Mouse (Mus musculus): ENCODE data around the gene Ckap2. TPM values are rescaled to one million over a fixed set of nuclear protein-coding genes. Genes with fewer than 3 reads are reported as not detected.
A peak's percentile ranks its signal among the peaks of the same experiment; 100 is the strongest.

Ckap2 gene
- polyA plus RNA-seq, 1 experiment from 2014 or later, result 8.0 TPM

DNA sequence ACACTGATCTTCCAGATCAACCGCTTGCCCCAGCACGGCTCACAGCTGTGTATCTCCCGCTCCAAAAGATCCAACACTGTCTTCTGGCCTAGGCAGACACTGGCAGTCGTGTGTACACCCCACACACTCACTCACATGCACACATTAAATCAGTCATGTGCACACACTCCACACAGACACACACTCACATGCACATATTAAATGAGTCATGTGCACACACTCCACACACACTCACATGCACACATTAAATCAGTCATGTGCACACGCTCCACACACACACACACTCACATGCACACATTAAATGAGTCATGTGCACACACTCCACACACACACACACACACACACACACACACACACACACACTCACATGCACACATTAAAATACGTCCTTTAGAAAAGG is 12.3 kb upstream of the Ckap2 start:
- Histone ChIP-seq H3K4me1 (ENCODE audit: control insufficient read depth, insufficient read depth, low read length) (peaks cover 12% of the 10 kb centered on the region), H3K36me3 (ENCODE audit: control insufficient read depth, insufficient read depth, low read length) (peaks cover 4% of the 10 kb centered on the region; the same call in 1 of the 2 replicates), H3K4me2 (ENCODE audit: low read depth, low read length) (no peak overlapping the region), H3K9ac (replicated peaks; ENCODE audit: low read depth, low read length) (no peak overlapping the region), H3K9me3 (ENCODE audit: control insufficient read depth, low read length) (no peaks in the 10 kb centered on the region), H3K4me3 (ENCODE audit: low read depth, low read length) (no peak overlapping the region), H3K27me3 (ENCODE audit: control insufficient read depth, insufficient read depth, low read length) (no peaks in the 10 kb centered on the region), H3K27ac (ENCODE audit: low read depth, low read length) (no peak overlapping the region)
- no peak for ATAC-seq (ENCODE audit: low read depth)
- WGBS, result 91% methylated on average over 6 of the region's 6 CpGs

DNA sequence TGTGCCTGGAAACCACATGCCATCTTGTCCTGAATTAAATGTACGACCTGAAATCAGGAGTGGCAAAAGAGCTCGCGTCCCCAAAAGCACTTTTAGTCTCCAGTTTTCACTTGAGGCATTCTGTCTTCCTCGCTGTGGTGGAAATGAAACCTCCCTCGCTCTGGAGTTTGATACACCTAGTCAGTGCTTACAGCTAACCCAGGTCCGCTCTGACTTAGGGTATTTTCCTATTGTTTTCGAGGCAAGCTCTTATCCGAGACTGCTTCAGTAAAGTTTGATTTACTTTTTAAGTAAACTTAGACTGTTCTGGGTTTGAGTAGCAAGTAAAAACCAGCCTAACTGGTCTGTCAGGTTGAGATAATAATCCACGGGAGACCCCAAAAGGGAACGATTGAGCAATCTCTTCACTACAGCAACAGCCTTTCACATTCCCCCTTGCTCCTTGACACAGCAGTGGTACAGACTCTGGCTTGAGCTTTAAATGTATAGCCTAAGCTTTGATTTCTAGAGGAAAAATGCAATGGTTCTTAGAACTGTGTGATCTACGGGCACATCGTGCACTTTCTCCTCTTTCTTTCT is 7.9 kb upstream of the Ckap2 start:
- Histone ChIP-seq H3K36me3 (ENCODE audit: control insufficient read depth, insufficient read depth, low read length) (no peaks in the 10 kb centered on the region), H3K9ac (replicated peaks; ENCODE audit: low read depth, low read length) (peak overlapping the region; percentile 79), H3K4me2 (ENCODE audit: low read depth, low read length) (peak overlapping the region; percentile 74), H3K4me3 (ENCODE audit: low read depth, low read length) (peak overlapping the region; percentile 78), H3K27ac (ENCODE audit: low read depth, low read length) (peak overlapping the region; percentile 96), H3K27me3 (ENCODE audit: control insufficient read depth, insufficient read depth, low read length) (no peaks in the 10 kb centered on the region), H3K4me1 (ENCODE audit: control insufficient read depth, insufficient read depth, low read length) (peaks cover 12% of the 10 kb centered on the region), H3K9me3 (ENCODE audit: control insufficient read depth, low read length) (no peaks in the 10 kb centered on the region)
- WGBS, result 14% methylated on average over 12 of the region's 12 CpGs
- ATAC-seq (ENCODE audit: low read depth), result no peak; the same call in 1 of the 2 replicates

DNA sequence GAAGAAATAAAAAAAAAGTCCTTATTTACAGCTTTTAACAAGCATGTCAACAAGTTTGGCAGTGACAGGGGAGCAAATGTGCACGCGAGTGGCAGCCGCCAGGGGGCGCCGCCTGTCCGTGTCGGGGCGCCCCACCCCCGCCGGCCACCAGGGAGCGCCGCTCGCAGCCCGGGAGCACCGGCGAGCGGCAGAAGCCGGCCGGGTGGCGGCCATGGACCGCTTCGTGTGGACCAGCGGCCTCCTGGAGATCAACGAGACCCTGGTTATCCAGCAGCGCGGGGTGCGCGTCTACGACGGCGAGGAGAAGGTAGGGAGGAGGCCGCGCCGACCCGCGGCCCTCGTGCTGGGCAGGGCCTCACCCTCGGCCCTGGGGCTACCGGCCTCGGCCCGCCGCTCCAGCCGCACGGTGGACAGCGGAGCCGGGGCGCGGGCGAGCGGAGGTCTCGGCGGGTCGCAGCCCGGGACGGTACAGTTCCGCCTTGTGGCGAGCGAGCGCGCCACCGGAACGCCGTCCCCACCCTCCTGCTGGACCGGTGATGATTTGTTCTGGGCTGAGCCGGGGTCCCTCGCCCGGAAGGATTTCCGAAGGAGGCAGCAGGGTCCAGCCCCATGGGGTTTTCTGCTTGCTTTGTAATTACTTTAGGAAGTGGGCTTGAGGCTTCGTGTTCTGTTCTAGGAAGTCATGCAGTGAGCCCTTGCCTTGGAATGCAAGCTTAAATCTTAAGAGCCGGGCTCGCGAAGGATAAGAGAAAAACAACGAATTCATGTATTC is 7.2 kb upstream of the Ckap2 start, which contains the start of gene Vps36:
TSS of gene Vps36 (plus strand) at position 150 of the 772 bp plus-strand sequence.
- WGBS, result under 1% methylated on average over 73 of the region's 73 CpGs
- H3K9ac ChIP-seq (replicated peaks; ENCODE audit: low read depth, low read length), result peak within 1 kb of the TSS; percentile 79
- peak within 1 kb of the TSS; percentile 78 for H3K4me3 ChIP-seq (ENCODE audit: low read depth, low read length)
- H3K4me1 ChIP-seq (ENCODE audit: control insufficient read depth, insufficient read depth, low read length), result peaks cover 12% of the 10 kb centered on the region
- H3K9me3 ChIP-seq (ENCODE audit: control insufficient read depth, low read length), result no peaks in the 10 kb centered on the region
- ATAC-seq (ENCODE audit: low read depth), result peak; percentile 96
- no peaks in the 10 kb centered on the region for H3K27me3 ChIP-seq (ENCODE audit: control insufficient read depth, insufficient read depth, low read length)
- no peaks in the 10 kb centered on the region for H3K36me3 ChIP-seq (ENCODE audit: control insufficient read depth, insufficient read depth, low read length)
- peak within 1 kb of the TSS; percentile 96 for H3K27ac ChIP-seq (ENCODE audit: low read depth, low read length)
- peak within 1 kb of the TSS; percentile 74 for H3K4me2 ChIP-seq (ENCODE audit: low read depth, low read length)

DNA sequence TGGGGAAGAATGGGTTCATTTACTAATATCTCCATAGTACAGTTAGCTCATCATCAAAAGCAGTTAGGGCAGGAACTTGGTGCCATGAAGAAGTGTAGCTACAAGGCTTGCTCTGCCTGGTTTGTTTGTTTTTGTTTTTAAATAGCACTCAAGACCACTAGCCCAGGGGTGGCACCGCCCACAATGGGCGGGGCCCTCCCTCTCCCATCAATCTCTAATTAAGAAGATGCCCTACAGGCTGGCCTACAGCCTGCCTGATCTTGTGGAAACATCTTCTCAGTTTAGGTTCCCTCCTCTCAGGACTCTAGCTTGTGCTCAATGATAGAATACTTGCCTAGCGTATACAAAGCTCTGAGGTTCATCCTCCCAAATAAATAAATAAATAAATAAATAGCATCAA is 735 bp downstream of the Ckap2 start:
- under 1% methylated on average over 3 of the region's 3 CpGs for WGBS
- ATAC-seq (ENCODE audit: low read depth), result peak; percentile 39; the same call in 1 of the 2 replicates
- Histone ChIP-seq H3K4me2 (ENCODE audit: low read depth, low read length) (peak overlapping the region; percentile 79), H3K36me3 (ENCODE audit: control insufficient read depth, insufficient read depth, low read length) (no peaks in the 10 kb centered on the region), H3K4me3 (ENCODE audit: low read depth, low read length) (peak overlapping the region; percentile 74), H3K4me1 (ENCODE audit: control insufficient read depth, insufficient read depth, low read length) (peaks cover 5% of the 10 kb centered on the region; the same call in 1 of the 2 replicates), H3K9ac (replicated peaks; ENCODE audit: low read depth, low read length) (no peak overlapping the region; the same call in 1 of the 2 replicates), H3K27me3 (ENCODE audit: control insufficient read depth, insufficient read depth, low read length) (no peaks in the 10 kb centered on the region), H3K27ac (ENCODE audit: low read depth, low read length) (no peak overlapping the region), H3K9me3 (ENCODE audit: control insufficient read depth, low read length) (no peaks in the 10 kb centered on the region)

DNA sequence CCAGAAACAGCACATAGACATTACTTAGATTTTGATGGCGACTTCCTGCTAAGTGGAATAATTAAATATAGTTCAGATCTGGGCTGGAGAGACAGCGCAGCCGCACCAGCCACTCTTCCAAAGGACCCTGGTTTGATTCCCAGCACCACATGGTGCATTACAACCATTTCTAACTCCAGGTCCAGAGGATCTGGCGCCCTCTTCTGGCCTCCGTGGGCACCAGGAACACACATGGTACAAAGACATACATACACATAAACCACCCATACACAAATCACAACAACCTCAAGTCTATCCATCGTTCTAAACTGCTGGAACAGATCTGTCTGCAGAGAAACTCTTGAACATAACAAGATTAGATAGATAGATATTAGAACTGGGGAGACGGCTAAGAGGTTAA is 9.7 kb downstream of the Ckap2 start:
- no peak overlapping the region for H3K27ac ChIP-seq (ENCODE audit: low read depth, low read length)
- no peak overlapping the region for H3K4me3 ChIP-seq (ENCODE audit: low read depth, low read length)
- ATAC-seq (ENCODE audit: low read depth), result no peak
- H3K4me2 ChIP-seq (ENCODE audit: low read depth, low read length), result no peak overlapping the region
- no peaks in the 10 kb centered on the region for H3K36me3 ChIP-seq (ENCODE audit: control insufficient read depth, insufficient read depth, low read length)
- no peak overlapping the region for H3K9ac ChIP-seq (replicated peaks; ENCODE audit: low read depth, low read length)
- no peaks in the 10 kb centered on the region for H3K27me3 ChIP-seq (ENCODE audit: control insufficient read depth, insufficient read depth, low read length)
- no peaks in the 10 kb centered on the region for H3K4me1 ChIP-seq (ENCODE audit: control insufficient read depth, insufficient read depth, low read length)
- H3K9me3 ChIP-seq (ENCODE audit: control insufficient read depth, low read length), result no peaks in the 10 kb centered on the region
- 99% methylated on average over 7 of the region's 7 CpGs for WGBS

DNA sequence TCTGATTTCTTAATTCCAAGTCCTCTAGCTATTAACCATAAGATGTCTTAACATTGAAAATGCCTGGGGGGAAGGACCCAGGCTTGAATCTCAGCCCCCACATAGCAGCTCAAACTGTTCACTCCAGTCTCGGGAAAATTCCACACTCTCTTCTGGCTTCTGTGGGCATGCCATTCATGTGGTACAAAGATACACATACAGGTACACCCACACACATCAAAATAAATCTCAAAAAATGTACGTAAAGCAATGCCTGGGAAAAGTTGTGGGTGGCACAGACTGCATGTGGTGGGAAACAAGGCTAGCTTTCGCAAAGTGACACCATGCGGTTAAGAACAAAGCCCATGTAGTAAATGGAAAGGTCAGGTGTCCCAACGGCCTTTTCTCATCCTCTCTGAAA is 16.5 kb downstream of the Ckap2 start:
- Histone ChIP-seq H3K36me3 (ENCODE audit: control insufficient read depth, insufficient read depth, low read length) (no peaks in the 10 kb centered on the region), H3K27ac (ENCODE audit: low read depth, low read length) (no peak overlapping the region), H3K4me3 (ENCODE audit: low read depth, low read length) (no peak overlapping the region), H3K4me2 (ENCODE audit: low read depth, low read length) (no peak overlapping the region), H3K9ac (replicated peaks; ENCODE audit: low read depth, low read length) (no peak overlapping the region), H3K9me3 (ENCODE audit: control insufficient read depth, low read length) (no peaks in the 10 kb centered on the region), H3K4me1 (ENCODE audit: control insufficient read depth, insufficient read depth, low read length) (0 out of 2 replicates have a peak, but pooled peaks cover 3% of the 10 kb centered on the region), H3K27me3 (ENCODE audit: control insufficient read depth, insufficient read depth, low read length) (no peaks in the 10 kb centered on the region)
- 89% methylated on average over 5 of the region's 5 CpGs for WGBS
- no peak for ATAC-seq (ENCODE audit: low read depth)

DNA sequence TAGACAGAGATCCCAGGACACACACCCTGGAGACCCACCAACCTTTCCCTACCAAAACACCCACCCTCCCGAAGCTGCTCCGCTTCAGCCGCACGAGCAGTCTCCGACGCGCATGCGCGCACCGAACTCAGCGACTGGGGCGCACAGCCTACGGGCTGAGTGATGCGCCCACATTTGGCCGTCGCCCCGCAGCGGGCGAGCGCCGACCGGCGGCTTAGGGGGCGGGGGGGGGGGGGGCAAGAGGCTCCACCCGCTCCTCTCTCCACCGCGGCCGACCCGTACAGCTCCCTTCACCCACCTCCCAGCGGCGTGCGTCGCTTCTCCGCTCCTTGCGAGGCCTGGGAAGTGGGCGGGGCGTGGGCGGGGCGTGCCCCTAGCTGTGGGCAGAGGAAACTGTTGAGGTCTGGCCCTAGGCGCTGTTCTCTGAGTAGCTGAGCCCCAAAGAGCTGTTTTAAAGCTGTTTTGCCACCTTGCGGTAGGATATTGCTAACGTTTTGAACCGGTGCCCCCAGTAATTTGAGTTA is 19.5 kb downstream of the Ckap2 start, which contains the start of gene Nek3:
TSS of gene Nek3 (minus strand) at position 356 of the 524 bp plus-strand sequence.
- Histone ChIP-seq H3K27ac (ENCODE audit: low read depth, low read length) (peak within 1 kb of the TSS; percentile 84), H3K4me2 (ENCODE audit: low read depth, low read length) (peak within 1 kb of the TSS; percentile 51), H3K36me3 (ENCODE audit: control insufficient read depth, insufficient read depth, low read length) (no peaks in the 10 kb centered on the region), H3K27me3 (ENCODE audit: control insufficient read depth, insufficient read depth, low read length) (no peaks in the 10 kb centered on the region), H3K9me3 (ENCODE audit: control insufficient read depth, low read length) (no peaks in the 10 kb centered on the region), H3K4me1 (ENCODE audit: control insufficient read depth, insufficient read depth, low read length) (0 out of 2 replicates have a peak, but pooled peaks cover 3% of the 10 kb centered on the region), H3K9ac (replicated peaks; ENCODE audit: low read depth, low read length) (peak within 1 kb of the TSS; percentile 66), H3K4me3 (ENCODE audit: low read depth, low read length) (peak within 1 kb of the TSS; percentile 58)
- ATAC-seq (ENCODE audit: low read depth), result peak; percentile 99
- under 1% methylated on average over 37 of the region's 43 CpGs for WGBS

DNA sequence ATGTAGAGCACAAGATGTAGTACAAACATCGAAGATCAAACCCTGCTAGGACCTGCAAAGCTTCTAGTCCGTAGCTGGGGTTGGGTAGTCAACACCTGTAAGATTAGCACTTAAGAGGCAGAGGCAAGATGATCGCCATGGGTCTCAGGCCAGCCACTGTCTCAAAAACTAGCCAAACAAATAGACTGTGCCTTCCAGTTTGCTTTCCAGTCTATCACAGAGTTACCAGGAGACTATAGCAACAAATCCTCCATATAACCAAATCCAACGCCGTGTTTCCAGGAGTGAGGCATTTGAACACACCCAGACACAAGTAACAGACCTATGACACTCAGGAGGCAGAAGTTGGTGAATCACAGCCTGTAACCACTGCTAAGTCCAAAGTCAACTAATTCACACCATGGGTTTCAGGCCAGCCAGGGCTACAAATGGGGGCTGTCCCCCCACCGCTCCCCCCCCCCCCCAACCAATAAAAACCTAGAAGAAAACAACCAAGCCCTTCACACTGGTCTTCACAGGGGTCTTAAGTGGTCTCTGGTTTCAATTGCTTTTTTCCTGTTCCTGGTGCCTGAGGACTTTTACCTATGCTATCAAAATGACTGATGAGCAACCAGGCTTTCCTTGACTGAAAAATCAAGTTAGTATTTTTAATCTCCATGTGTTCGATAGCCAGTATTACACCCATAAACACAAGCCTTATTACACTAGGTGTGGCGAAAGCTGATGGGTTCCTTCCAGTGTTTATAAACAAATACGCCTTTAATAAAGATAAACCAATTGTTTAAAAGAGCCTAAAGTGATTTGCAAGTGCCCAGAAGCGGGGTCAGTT is 20.2 kb downstream of the Ckap2 start:
- 0 out of 2 replicates have a peak, but pooled peaks cover 3% of the 10 kb centered on the region for H3K4me1 ChIP-seq (ENCODE audit: control insufficient read depth, insufficient read depth, low read length)

More for the DNA sequence above, 20.2 kb downstream of the Ckap2 start:
- no peaks in the 10 kb centered on the region for H3K27me3 ChIP-seq (ENCODE audit: control insufficient read depth, insufficient read depth, low read length)
- peak overlapping the region; percentile 51 for H3K4me2 ChIP-seq (ENCODE audit: low read depth, low read length)
- no peaks in the 10 kb centered on the region for H3K36me3 ChIP-seq (ENCODE audit: control insufficient read depth, insufficient read depth, low read length)
- 53% methylated on average over 10 of the region's 10 CpGs for WGBS
- peak; percentile 61 for ATAC-seq (ENCODE audit: low read depth)
- H3K9me3 ChIP-seq (ENCODE audit: control insufficient read depth, low read length), result no peaks in the 10 kb centered on the region
- H3K4me3 ChIP-seq (ENCODE audit: low read depth, low read length), result peak overlapping the region; percentile 58
- peak overlapping the region; percentile 84 for H3K27ac ChIP-seq (ENCODE audit: low read depth, low read length)
- peak overlapping the region; percentile 66 for H3K9ac ChIP-seq (replicated peaks; ENCODE audit: low read depth, low read length)

Data from neural tube, embryonic 14.5 days (tissue).